Mouse (Mus musculus) frontal cortex, adult 2 months (tissue): ENCODE results near the gene Kras. TPM values are rescaled to one million over a fixed set of nuclear protein-coding genes. Genes with fewer than 3 reads are reported as not detected.

Experiments
- DNase-seq, 2 experiments: peaks; one replicate each; pipeline ENCODE4 v3.0.0; 2022; ENCODE audit warnings: low spot score in 1 of 2; ENCODE audit errors: extremely low spot score in 1 of 2
- polyA plus RNA-seq: library from polyadenylated mRNA; depleted of rRNA; stranded (reverse); fragments of >200 nt; gene quantifications from 2 replicates; pipeline ENCODE4 v1.2.3, GENCODE M21; 2012

Gene Kras
- polyA plus RNA-seq, 1 experiment = 48.2 TPM

- DNase-seq = peak; percentile 42 to 71
Measured at GRCm38 (mm10) chr6:145250820-145251219, 781 bp upstream of the Kras start.

GRCm38 (mm10) chr6:145249291-145250184 lies 501 bp downstream of the Kras start:
- DNase-seq = peak; percentile 9 to 34

- DNase-seq = no peak
Measured at GRCm38 (mm10) chr6:145247886-145248285, 2.2 kb downstream of the Kras start.

GRCm38 (mm10) chr6:145246841-145247240 lies 3.2 kb downstream of the Kras start:
- DNase-seq = no peak

GRCm38 (mm10) chr6:145242521-145242920 lies 7.5 kb downstream of the Kras start:
- DNase-seq = peak in 1 of 2 experiments; percentile 50

GRCm38 (mm10) chr6:145240285-145240684 lies 9.8 kb downstream of the Kras start:
- DNase-seq = no peak

GRCm38 (mm10) chr6:145237148-145237547 lies 12.9 kb downstream of the Kras start:
- no peak for DNase-seq

GRCm38 (mm10) chr6:145235367-145235766 lies 14.7 kb downstream of the Kras start:
- DNase-seq = no peak

- no peak for DNase-seq
Measured at GRCm38 (mm10) chr6:145234391-145234790, 15.6 kb downstream of the Kras start.

- no peak for DNase-seq
Measured at GRCm38 (mm10) chr6:145226296-145226695, 23.7 kb downstream of the Kras start.

GRCm38 (mm10) chr6:145224246-145224645 lies 25.8 kb downstream of the Kras start:
- no peak for DNase-seq

- DNase-seq = no peak
Measured at GRCm38 (mm10) chr6:145215826-145216225, 34.2 kb downstream of the Kras start.

GRCm38 (mm10) chr6:145213916-145214315 lies 36.1 kb downstream of the Kras start:
- no peak for DNase-seq

- DNase-seq = no peak
Measured at GRCm38 (mm10) chr6:145211376-145212305, 38.4 kb downstream of the Kras start.

- DNase-seq = peak; percentile 99 to 100
Measured at GRCm38 (mm10) chr6:145210816-145211338, 39.2 kb downstream of the Kras start, which contains the start of the genes Casc1 and Etfrf1. Casc1 (minus strand) TSS chr6:145211005. Etfrf1 (plus strand) TSS chr6:145211134.

GRCm38 (mm10) chr6:145210056-145210680 lies 39.9 kb downstream of the Kras start:
- DNase-seq = no peak

- no peak for DNase-seq
Measured at GRCm38 (mm10) chr6:145205142-145205541, 44.9 kb downstream of the Kras start.

GRCm38 (mm10) chr6:145204440-145204839 lies 45.6 kb downstream of the Kras start:
- no peak for DNase-seq

- DNase-seq = no peak
Measured at GRCm38 (mm10) chr6:145202432-145203125, 47.5 kb downstream of the Kras start.
